Mouse (Mus musculus): ENCODE measurements around the gene Aars2. TPM values are rescaled to one million over a fixed set of nuclear protein-coding genes. Genes with fewer than 3 reads are reported as not detected.

Gene Aars2
- polyA plus RNA-seq, 2 experiments = 3.3 to 4.6 TPM

- WGBS (ENCODE audit: insufficient replicate concordance) = 46% methylated on average over 8 of the region's 8 CpGs
- Histone ChIP-seq H3K4me3 (ENCODE audit: insufficient read depth in 1 of 2, low read depth in 2 of 2, low read length in 2 of 2) (no peak overlapping the region), H3K9me3 (ENCODE audit: control insufficient read depth, low read length) (no peaks in the 10 kb centered on the region), H3K4me1 (replicated peaks; ENCODE audit: control insufficient read depth in 2 of 2, insufficient read depth in 2 of 2, low read length in 1 of 2) (no peaks in the 10 kb centered on the region), H3K27ac (no peak overlapping the region), H3K9ac (replicated peaks) (no peak overlapping the region), H3K36me3 (replicated peaks; ENCODE audit: control insufficient read depth, insufficient read depth, low read depth) (no peaks in the 10 kb centered on the region), H3K4me2 (ENCODE audit: low read depth) (no peak overlapping the region), H3K27me3 (ENCODE audit: control insufficient read depth, insufficient read depth, low read length) (no peaks in the 10 kb centered on the region)
- ATAC-seq (ENCODE audit: insufficient read depth) = no peak
- no peak for TF ChIP-seq EP300 (IDR thresholded peaks at IDR 0.05; ENCODE audit: low read depth)
- peak; percentile 92 for TF ChIP-seq CTCF (IDR thresholded peaks at IDR 0.05; ENCODE audit: low read depth)
- peak; percentile 20 to 53 (median 39) for DNase-seq (ENCODE audit: low read depth in 3 of 3, low spot score in 3 of 3)
Measured at GRCm38 (mm10) chr17:45516488-45516887, 9.8 kb downstream of the Aars2 start.

- no peaks in the 10 kb centered on the region for H3K9me3 ChIP-seq (ENCODE audit: control insufficient read depth, low read length)
Measured at GRCm38 (mm10) chr17:45517135-45517534, 10.5 kb downstream of the Aars2 start.

GRCm38 (mm10) chr17:45517549-45518215, 11.0 kb downstream of the Aars2 start:
- H3K4me2 ChIP-seq (ENCODE audit: low read depth) = no peak overlapping the region
- peaks cover 0 to 4% of the 10 kb centered on the region in 2 experiments; a peak in 1 of 4 replicates for H3K4me1 ChIP-seq (replicated peaks; ENCODE audit: control insufficient read depth in 2 of 2, insufficient read depth in 2 of 2, low read length in 1 of 2)
- H3K4me3 ChIP-seq (ENCODE audit: insufficient read depth in 1 of 2, low read depth in 2 of 2, low read length in 2 of 2) = no peak overlapping the region
- ATAC-seq (ENCODE audit: insufficient read depth) (no peak), DNase-seq (ENCODE audit: low read depth in 3 of 3, low spot score in 3 of 3) (no peak)
- WGBS (ENCODE audit: insufficient replicate concordance) = 40% methylated on average over 28 of the region's 28 CpGs
- H3K36me3 ChIP-seq (replicated peaks; ENCODE audit: control insufficient read depth, insufficient read depth, low read depth) = no peaks in the 10 kb centered on the region
- no peak overlapping the region for H3K27ac ChIP-seq
- no peaks in the 10 kb centered on the region for H3K27me3 ChIP-seq (ENCODE audit: control insufficient read depth, insufficient read depth, low read length)
- no peak overlapping the region for H3K9ac ChIP-seq (replicated peaks)
- H3K9me3 ChIP-seq (ENCODE audit: control insufficient read depth, low read length) = no peaks in the 10 kb centered on the region
- TF ChIP-seq CTCF (IDR thresholded peaks at IDR 0.05; ENCODE audit: low read depth) (no peak), EP300 (IDR thresholded peaks at IDR 0.05; ENCODE audit: low read depth) (no peak)

More at GRCm38 (mm10) chr17:45517135-45517534, 10.5 kb downstream of the Aars2 start:
- H3K4me3 ChIP-seq (ENCODE audit: insufficient read depth in 1 of 2, low read depth in 2 of 2, low read length in 2 of 2) = no peak overlapping the region
- TF ChIP-seq CTCF (IDR thresholded peaks at IDR 0.05; ENCODE audit: low read depth) = no peak
- TF ChIP-seq EP300 (IDR thresholded peaks at IDR 0.05; ENCODE audit: low read depth) = no peak
- DNase-seq (ENCODE audit: low read depth in 3 of 3, low spot score in 3 of 3) (no peak), ATAC-seq (ENCODE audit: insufficient read depth) (no peak)
- no peaks in the 10 kb centered on the region for H3K27me3 ChIP-seq (ENCODE audit: control insufficient read depth, insufficient read depth, low read length)
- no peak overlapping the region for H3K9ac ChIP-seq (replicated peaks)
- H3K4me1 ChIP-seq (replicated peaks; ENCODE audit: control insufficient read depth in 2 of 2, insufficient read depth in 2 of 2, low read length in 1 of 2) = no peaks in the 10 kb centered on the region
- no peak overlapping the region for H3K4me2 ChIP-seq (ENCODE audit: low read depth)
- WGBS (ENCODE audit: insufficient replicate concordance) = 70% methylated on average over 21 of the region's 21 CpGs
- H3K27ac ChIP-seq = no peak overlapping the region
- no peaks in the 10 kb centered on the region for H3K36me3 ChIP-seq (replicated peaks; ENCODE audit: control insufficient read depth, insufficient read depth, low read depth)

- WGBS (ENCODE audit: insufficient replicate concordance) = 67% methylated on average over 12 of the region's 12 CpGs
- H3K9ac ChIP-seq (replicated peaks) = no peak overlapping the region
- no peak overlapping the region for H3K27ac ChIP-seq
- no peak for DNase-seq (ENCODE audit: low read depth in 3 of 3, low spot score in 3 of 3)
- ATAC-seq (ENCODE audit: insufficient read depth) = no peak
- H3K36me3 ChIP-seq (replicated peaks; ENCODE audit: control insufficient read depth, insufficient read depth, low read depth) = no peaks in the 10 kb centered on the region
- H3K4me1 ChIP-seq (replicated peaks; ENCODE audit: control insufficient read depth in 2 of 2, insufficient read depth in 2 of 2, low read length in 1 of 2) = peaks cover 0 to 4% of the 10 kb centered on the region in 2 experiments; a peak in 1 of 4 replicates
- no peak overlapping the region for H3K4me3 ChIP-seq (ENCODE audit: insufficient read depth in 1 of 2, low read depth in 2 of 2, low read length in 2 of 2)
- H3K9me3 ChIP-seq (ENCODE audit: control insufficient read depth, low read length) = no peaks in the 10 kb centered on the region
- no peak overlapping the region for H3K4me2 ChIP-seq (ENCODE audit: low read depth)
- H3K27me3 ChIP-seq (ENCODE audit: control insufficient read depth, insufficient read depth, low read length) = no peaks in the 10 kb centered on the region
- TF ChIP-seq CTCF (IDR thresholded peaks at IDR 0.05; ENCODE audit: low read depth) (no peak), EP300 (IDR thresholded peaks at IDR 0.05; ENCODE audit: low read depth) (no peak)
Measured at GRCm38 (mm10) chr17:45518766-45519475, 12.3 kb downstream of the Aars2 start.

- DNase-seq (ENCODE audit: low read depth in 3 of 3, low spot score in 3 of 3) = no peak
- Histone ChIP-seq H3K27ac (no peak overlapping the region), H3K4me3 (ENCODE audit: insufficient read depth in 1 of 2, low read depth in 2 of 2, low read length in 2 of 2) (no peak overlapping the region), H3K4me2 (ENCODE audit: low read depth) (no peak overlapping the region), H3K4me1 (replicated peaks; ENCODE audit: control insufficient read depth in 2 of 2, insufficient read depth in 2 of 2, low read length in 1 of 2) (peaks cover 0 to 4% of the 10 kb centered on the region in 2 experiments; a peak in 1 of 4 replicates), H3K36me3 (replicated peaks; ENCODE audit: control insufficient read depth, insufficient read depth, low read depth) (no peaks in the 10 kb centered on the region), H3K9me3 (ENCODE audit: control insufficient read depth, low read length) (no peaks in the 10 kb centered on the region), H3K27me3 (ENCODE audit: control insufficient read depth, insufficient read depth, low read length) (no peaks in the 10 kb centered on the region), H3K9ac (replicated peaks) (no peak overlapping the region)
- no peak for TF ChIP-seq CTCF (IDR thresholded peaks at IDR 0.05; ENCODE audit: low read depth)
- no peak for TF ChIP-seq EP300 (IDR thresholded peaks at IDR 0.05; ENCODE audit: low read depth)
- WGBS (ENCODE audit: insufficient replicate concordance) = 70% methylated on average over 11 of the region's 11 CpGs
- no peak for ATAC-seq (ENCODE audit: insufficient read depth)
Measured at GRCm38 (mm10) chr17:45520136-45520535, 13.5 kb downstream of the Aars2 start.
